Mouse (Mus musculus) kidney, postnatal 4 days (tissue): ENCODE measurements around the gene Dhrs4.
A peak's percentile ranks its signal among the peaks of the same experiment; 100 is the strongest.

Source experiments
- DNase-seq, 2 experiments: peaks; one replicate each; pipeline ENCODE4 v3.0.0; 2021; ENCODE audit warnings: mixed read lengths in 2 of 2

Dhrs4 gene

GRCm38 (mm10) chr14:55490361-55491201, 12.0 kb downstream of the Dhrs4 start, which contains the start of gene Carmil3:
Gene Carmil3 (plus strand): TSS chr14:55490651.
- DNase-seq = peak; percentile 76 to 84

GRCm38 (mm10) chr14:55491291-55491833, 12.8 kb downstream of the Dhrs4 start:
- peak; percentile 78 to 83 for DNase-seq

GRCm38 (mm10) chr14:55492103-55492502, 13.5 kb downstream of the Dhrs4 start:
- no peak for DNase-seq

- no peak for DNase-seq
These were observed 17.1 kb downstream of the Dhrs4 start for GRCm38 (mm10) chr14:55495509-55496240.

- DNase-seq = no peak
These were observed 18.3 kb downstream of the Dhrs4 start for GRCm38 (mm10) chr14:55496761-55497448.

- peak; percentile 94 to 95 for DNase-seq
These were observed 18.9 kb downstream of the Dhrs4 start for GRCm38 (mm10) chr14:55497449-55497821.

GRCm38 (mm10) chr14:55505612-55506011, 27.1 kb downstream of the Dhrs4 start:
- no peak for DNase-seq

- no peak for DNase-seq
These were observed 29.2 kb downstream of the Dhrs4 start for GRCm38 (mm10) chr14:55507801-55508200.

- no peak for DNase-seq
These were observed 31.0 kb downstream of the Dhrs4 start for GRCm38 (mm10) chr14:55509540-55509939.

- DNase-seq = no peak
These were observed 31.7 kb downstream of the Dhrs4 start, which contains the start of gene Cpne6 for GRCm38 (mm10) chr14:55510125-55510731. Gene Cpne6 (plus strand): TSS chr14:55510445.

GRCm38 (mm10) chr14:55511037-55511436, 32.5 kb downstream of the Dhrs4 start:
- no peak for DNase-seq

GRCm38 (mm10) chr14:55513927-55514326, 35.4 kb downstream of the Dhrs4 start:
- DNase-seq = no peak

GRCm38 (mm10) chr14:55515846-55516245, 37.3 kb downstream of the Dhrs4 start:
- DNase-seq = no peak

GRCm38 (mm10) chr14:55518897-55519296, 40.3 kb downstream of the Dhrs4 start:
- no peak for DNase-seq

GRCm38 (mm10) chr14:55519604-55520003, 41.0 kb downstream of the Dhrs4 start:
- DNase-seq = no peak

- peak; percentile 32 to 57 for DNase-seq
These were observed 42.1 kb downstream of the Dhrs4 start for GRCm38 (mm10) chr14:55520451-55521361.

- DNase-seq = no peak
These were observed 45.5 kb downstream of the Dhrs4 start for GRCm38 (mm10) chr14:55524062-55524461.

- DNase-seq = no peak
These were observed 46.2 kb downstream of the Dhrs4 start, which contains the start of gene Nrl for GRCm38 (mm10) chr14:55524785-55525184. Gene Nrl (minus strand): TSS chr14:55524981.

GRCm38 (mm10) chr14:55526674-55527073, 48.1 kb downstream of the Dhrs4 start:
- no peak for DNase-seq

GRCm38 (mm10) chr14:55527940-55528339, 49.4 kb downstream of the Dhrs4 start:
- peak; percentile 42 for DNase-seq

- peak; percentile 76 for DNase-seq
These were observed 57.7 kb downstream of the Dhrs4 start for GRCm38 (mm10) chr14:55536116-55536745.
